Mouse (Mus musculus) heart, postnatal 0 days (tissue): ENCODE measurements around the gene Fibp. TPM values are rescaled to one million over a fixed set of nuclear protein-coding genes. Genes with fewer than 3 reads are reported as not detected.

Experiments used
- ATAC-seq: fragments of 200-750 bp; cut with Nextera tagmentation; 2 replicates; pipeline ENCODE4 v1.8.0; 2017; ENCODE audit warnings: low read depth, moderate number of reproducible peaks, moderate library complexity; ENCODE audit not compliant: insufficient read depth
- DNase-seq: peaks from one replicate; pipeline ENCODE4 v3.0.0-alpha.2; 2016; ENCODE audit warnings: low spot score
- H3K27ac ChIP-seq: fragments of 300-500 bp; sonication (generic); 2 replicates; pipeline ENCODE4 v1.5.1; 2014; ENCODE audit warnings: low read depth, mild to moderate bottlenecking
- H3K27me3 ChIP-seq: fragments of 300-500 bp; sonication (generic); 2 replicates; pipeline ENCODE4 v1.6.1; 2014; ENCODE audit warnings: low read length, mixed read lengths; ENCODE audit not compliant: control insufficient read depth, insufficient read depth
- H3K36me3 ChIP-seq: fragments of 300-500 bp; sonication (generic); replicated peaks from 2 replicates; pipeline ENCODE4 v1.6.1; 2014; ENCODE audit warnings: low read length, mixed read lengths; ENCODE audit not compliant: control insufficient read depth, insufficient read depth
- H3K4me1 ChIP-seq: fragments of 300-500 bp; sonication (generic); 2 replicates; pipeline ENCODE4 v1.6.1; 2014; ENCODE audit warnings: antibody characterized with exemption; ENCODE audit not compliant: control insufficient read depth, insufficient read depth
- H3K4me2 ChIP-seq: fragments of 300-500 bp; sonication (generic); 2 replicates; pipeline ENCODE4 v1.6.1; 2014; ENCODE audit warnings: low read depth, mild to moderate bottlenecking, low read length, moderate library complexity
- H3K4me3 ChIP-seq: fragments of 300-500 bp; sonication (generic); 2 replicates; pipeline ENCODE4 v1.5.1; 2014; ENCODE audit warnings: low read depth, low read length
- H3K9ac ChIP-seq: fragments of 300-500 bp; sonication (generic); replicated peaks from 2 replicates; pipeline ENCODE4 v1.6.1; 2014; ENCODE audit warnings: low read depth, low read length, mixed read lengths
- H3K9me3 ChIP-seq: fragments of 300-500 bp; sonication (generic); replicated peaks from 2 replicates; pipeline ENCODE4 v1.6.1; 2016; ENCODE audit warnings: low read length; ENCODE audit not compliant: control insufficient read depth
- CTCF ChIP-seq: IDR thresholded peaks from 2 replicates; pipeline ENCODE4 v1.5.1; 2016; ENCODE audit warnings: antibody characterized with exemption, control low read depth, low read depth
- EP300 ChIP-seq: IDR thresholded peaks from 2 replicates; pipeline ENCODE4 v1.6.1; 2016; ENCODE audit warnings: antibody characterized with exemption, low read depth
- WGBS: fragments of 180-500 bp; shearing (Covaris S2); extraction: QIAGEN DNeasy Blood & Tissue Kit; methylation state at CpG from one replicate; pipeline ENCODE4 v1.1.7; 2014; 5-methylcytosine and 5-hydroxymethylcytosine counted together
- polyA plus RNA-seq: library from polyadenylated mRNA; unstranded; fragments of >200 nt; fragmentation: Nextera tagmentation; extraction: Ambion mirVana; gene quantifications from 2 replicates; pipeline ENCODE4 v1.2.1, GENCODE M21; 2015
- total RNA-seq: library from RNA; depleted of rRNA; stranded (reverse); fragments of >200 nt; gene quantifications from 2 replicates; pipeline ENCODE4 v1.2.3, GENCODE M21; 2014; ENCODE audit warnings: low replicate concordance

Gene Fibp
- total and polyA plus RNA-seq, 2 experiments from 2014 or later, result 86.4 to 146 TPM

DNA sequence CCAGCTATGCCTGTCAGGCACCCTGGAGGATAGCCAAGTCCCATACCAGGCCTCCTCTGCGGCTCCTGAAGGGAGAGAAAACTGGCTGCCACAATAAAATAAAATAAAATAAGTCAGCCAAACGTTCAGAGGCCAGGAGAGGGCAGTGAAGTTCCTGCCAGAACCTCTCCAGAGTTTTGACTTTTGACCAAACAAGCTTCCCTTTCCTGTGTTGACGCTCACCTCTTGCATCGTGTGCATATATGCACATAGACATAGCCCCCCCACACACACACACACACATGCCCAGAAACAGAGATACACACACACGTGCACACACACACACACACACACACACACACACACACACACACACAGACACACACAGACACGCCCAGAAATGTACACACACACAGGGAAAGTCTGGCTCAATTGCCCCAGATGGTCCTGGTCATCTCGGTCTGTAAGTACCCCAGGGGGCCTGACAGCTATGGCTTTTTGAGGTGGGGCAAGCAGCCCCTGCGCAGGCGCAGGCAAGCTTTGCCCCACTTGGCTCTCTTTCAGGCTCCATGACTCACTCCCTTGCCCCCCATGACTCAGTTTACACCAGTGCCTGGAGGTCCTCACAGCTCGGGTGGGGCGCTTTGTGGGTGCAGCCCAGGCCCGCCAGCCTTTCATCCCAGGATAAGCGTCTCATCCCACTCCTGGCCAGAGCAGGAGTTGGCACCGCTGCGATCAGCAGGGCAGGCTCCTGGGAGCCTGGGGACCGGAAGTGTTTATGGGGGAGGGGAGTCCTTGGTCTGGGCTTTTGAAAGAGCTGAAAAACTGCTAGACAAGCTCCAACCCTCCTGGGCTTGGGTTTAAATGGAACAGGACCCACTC is 27.2 kb upstream of the Fibp start:
- Histone ChIP-seq H3K27me3 (no peaks in the 10 kb centered on the region), H3K36me3 (no peaks in the 10 kb centered on the region), H3K4me3 (peak overlapping the region; percentile 37), H3K9me3 (no peaks in the 10 kb centered on the region), H3K4me2 (peak overlapping the region; percentile 73), H3K27ac (peak overlapping the region; percentile 69), H3K4me1 (peaks cover 9% of the 10 kb centered on the region), H3K9ac (peak overlapping the region; percentile 52)
- peak; percentile 74 for ATAC-seq
- peak; percentile 85 for DNase-seq
- TF ChIP-seq EP300 (no peak), CTCF (peak; percentile 60)
- 4% methylated on average over 16 of the region's 16 CpGs for WGBS

- H3K9ac ChIP-seq, result no peak overlapping the region
- no peak overlapping the region for H3K4me3 ChIP-seq
- ATAC-seq (no peak), DNase-seq (no peak)
- peak overlapping the region; percentile 69; the same call in 1 of the 2 replicates for H3K27ac ChIP-seq
- no peak for TF ChIP-seq CTCF
- TF ChIP-seq EP300, result no peak
- peak overlapping the region; percentile 73 for H3K4me2 ChIP-seq
- H3K27me3 ChIP-seq, result no peaks in the 10 kb centered on the region
- 41% methylated on average over 7 of the region's 7 CpGs for WGBS
- peaks cover 9% of the 10 kb centered on the region for H3K4me1 ChIP-seq
- H3K9me3 ChIP-seq, result no peaks in the 10 kb centered on the region
- H3K36me3 ChIP-seq, result no peaks in the 10 kb centered on the region
These were observed 26.5 kb upstream of the Fibp start for GRCm38 (mm10) chr19:5433951-5434350.

GRCm38 (mm10) chr19:5444371-5444908 is 16.0 kb upstream of the Fibp start:
- Histone ChIP-seq H3K27me3 (peaks cover 26% of the 10 kb centered on the region), H3K9me3 (0 out of 2 replicates have a peak, but pooled peaks cover 8% of the 10 kb centered on the region), H3K4me1 (peaks cover 16% of the 10 kb centered on the region; the same call in 1 of the 2 replicates), H3K4me3 (no peak overlapping the region), H3K36me3 (no peaks in the 10 kb centered on the region), H3K4me2 (no peak overlapping the region), H3K9ac (no peak overlapping the region), H3K27ac (no peak overlapping the region)
- TF ChIP-seq EP300, result no peak
- no peak for TF ChIP-seq CTCF
- no peak for DNase-seq
- WGBS, result 55% methylated on average over 9 of the region's 9 CpGs
- ATAC-seq, result no peak

DNA sequence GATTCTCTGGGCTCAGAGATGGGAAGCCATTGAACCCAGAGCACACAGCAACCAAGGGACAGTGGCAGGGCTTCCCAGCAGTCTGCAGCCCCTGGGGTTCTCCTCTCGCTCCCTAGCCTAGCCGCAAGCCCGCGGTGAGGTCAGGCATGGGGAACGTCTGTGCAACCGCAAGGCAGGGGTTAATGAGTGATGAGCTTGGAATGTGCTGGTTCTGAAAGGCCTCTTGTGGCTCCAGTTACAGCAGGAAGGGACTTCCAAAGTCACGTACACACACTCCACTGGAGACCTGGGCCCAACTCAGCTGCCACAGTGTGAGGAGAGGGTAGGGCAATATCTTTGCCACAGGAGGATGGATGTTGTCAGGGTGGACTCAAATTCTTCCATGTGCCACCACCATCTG is 15.5 kb upstream of the Fibp start:
- 51% methylated on average over 7 of the region's 7 CpGs for WGBS
- Histone ChIP-seq H3K4me3 (no peak overlapping the region), H3K27me3 (peaks cover 30% of the 10 kb centered on the region), H3K9me3 (0 out of 2 replicates have a peak, but pooled peaks cover 6% of the 10 kb centered on the region), H3K4me2 (no peak overlapping the region), H3K4me1 (peaks cover 16% of the 10 kb centered on the region; the same call in 1 of the 2 replicates), H3K36me3 (no peaks in the 10 kb centered on the region), H3K27ac (no peak overlapping the region), H3K9ac (no peak overlapping the region)
- ATAC-seq (no peak), DNase-seq (no peak)
- TF ChIP-seq CTCF (no peak), EP300 (no peak)

DNA sequence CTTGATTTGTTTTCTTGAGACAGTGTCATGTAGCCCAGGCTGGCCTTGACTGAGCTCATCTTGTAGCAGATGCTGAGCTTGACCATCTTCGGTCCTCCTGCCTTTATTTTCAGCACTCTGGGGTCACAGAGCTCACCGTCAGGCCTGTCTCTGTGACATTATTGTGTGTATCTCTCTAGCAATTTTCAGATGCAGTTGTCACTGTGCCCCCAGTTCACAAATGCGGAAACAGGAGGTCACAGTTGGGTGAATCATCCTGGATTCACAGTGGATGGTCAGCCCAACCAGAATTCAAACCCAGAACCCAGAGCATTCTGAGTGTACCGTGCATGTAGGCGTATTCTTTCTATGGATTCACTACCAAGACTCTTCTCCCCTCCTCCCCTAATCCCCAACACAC is 14.7 kb upstream of the Fibp start:
- Histone ChIP-seq H3K4me3 (no peak overlapping the region), H3K4me2 (no peak overlapping the region), H3K27ac (no peak overlapping the region), H3K27me3 (peaks cover 32% of the 10 kb centered on the region), H3K36me3 (no peaks in the 10 kb centered on the region), H3K9ac (no peak overlapping the region), H3K9me3 (no peaks in the 10 kb centered on the region), H3K4me1 (peaks cover 16% of the 10 kb centered on the region; the same call in 1 of the 2 replicates)
- DNase-seq (no peak), ATAC-seq (no peak)
- WGBS, result 91% methylated on average over 5 of the region's 5 CpGs
- no peak for TF ChIP-seq CTCF
- no peak for TF ChIP-seq EP300
